Mouse (Mus musculus): ENCODE measurements around the gene Cyp2w1.

The Cyp2w1 gene

DNA sequence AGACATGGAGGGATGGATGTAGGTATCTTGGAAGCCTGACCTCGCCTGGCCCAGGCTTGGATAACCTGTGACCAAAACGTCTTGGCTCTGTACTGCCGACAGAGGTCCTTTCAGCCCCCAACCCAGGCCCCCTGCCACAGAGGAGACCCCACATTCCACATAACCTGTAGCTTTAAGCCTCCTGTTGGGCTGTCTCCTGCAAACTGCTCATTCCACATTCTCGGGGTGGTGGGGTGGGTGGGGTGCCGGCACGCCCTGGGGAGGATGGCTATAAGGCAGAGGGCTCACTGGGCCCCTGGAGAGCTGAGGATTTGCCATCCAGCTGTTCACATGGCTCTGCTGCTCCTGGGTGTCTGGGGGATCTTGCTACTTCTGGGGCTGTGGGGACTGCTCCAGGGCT is at the start of gene Cyp2w1:
TSS of gene Cyp2w1 (plus strand) at position 301 of the 400 bp plus-strand sequence.
- no peak for DNase-seq (ENCODE audit: low read depth)

DNA sequence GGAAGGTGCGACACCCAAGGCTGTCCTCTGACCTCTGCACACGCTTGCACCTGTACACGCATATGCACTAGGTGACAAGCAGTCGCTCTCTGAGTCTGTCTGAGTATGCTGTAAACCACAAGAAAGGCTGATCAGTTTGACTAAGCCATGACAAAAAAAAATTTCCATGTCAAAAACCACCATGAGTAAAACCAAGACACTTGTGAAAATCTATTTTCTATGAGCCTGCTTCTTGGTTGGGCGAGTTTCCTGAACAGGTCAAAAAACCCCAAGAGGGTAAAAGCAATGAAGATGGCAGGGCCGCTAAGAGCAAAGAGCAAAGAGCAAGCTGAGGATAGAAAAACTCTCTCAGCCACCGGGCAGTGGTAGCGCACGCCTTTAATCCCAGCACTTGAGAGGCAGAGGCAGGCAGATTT is 48.8 kb upstream of the Cyp2w1 start:
- peak; percentile 82 for DNase-seq (ENCODE audit: low read depth)

DNA sequence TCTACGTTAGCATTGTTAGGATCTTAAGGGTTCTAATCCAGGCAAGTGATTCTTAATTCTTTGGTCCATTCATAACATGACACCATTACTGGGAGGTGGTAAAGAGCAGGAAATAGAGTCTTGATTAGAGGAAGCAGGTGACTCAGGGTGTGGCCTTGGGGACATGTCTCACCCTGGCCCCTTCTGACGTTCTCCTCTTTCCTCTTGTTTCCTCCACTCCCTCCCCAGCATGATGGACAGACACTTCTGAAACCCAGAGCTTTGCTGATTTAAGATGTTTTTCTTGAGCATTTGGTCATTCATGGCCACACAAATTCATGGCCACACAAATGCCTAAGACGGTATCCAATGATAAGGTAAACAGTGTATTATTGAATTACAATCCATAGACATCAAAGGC is 42.5 kb upstream of the Cyp2w1 start:
- no peak for DNase-seq (ENCODE audit: low read depth)

GRCm38 (mm10) chr5:139310477-139310876 is 41.9 kb upstream of the Cyp2w1 start:
- no peak for DNase-seq (ENCODE audit: low read depth)

- DNase-seq (ENCODE audit: low read depth), result no peak
These were observed 40.6 kb upstream of the Cyp2w1 start for GRCm38 (mm10) chr5:139311822-139312221.

- no peak for DNase-seq (ENCODE audit: low read depth)
These were observed 38.9 kb upstream of the Cyp2w1 start for GRCm38 (mm10) chr5:139313536-139313935.

DNA sequence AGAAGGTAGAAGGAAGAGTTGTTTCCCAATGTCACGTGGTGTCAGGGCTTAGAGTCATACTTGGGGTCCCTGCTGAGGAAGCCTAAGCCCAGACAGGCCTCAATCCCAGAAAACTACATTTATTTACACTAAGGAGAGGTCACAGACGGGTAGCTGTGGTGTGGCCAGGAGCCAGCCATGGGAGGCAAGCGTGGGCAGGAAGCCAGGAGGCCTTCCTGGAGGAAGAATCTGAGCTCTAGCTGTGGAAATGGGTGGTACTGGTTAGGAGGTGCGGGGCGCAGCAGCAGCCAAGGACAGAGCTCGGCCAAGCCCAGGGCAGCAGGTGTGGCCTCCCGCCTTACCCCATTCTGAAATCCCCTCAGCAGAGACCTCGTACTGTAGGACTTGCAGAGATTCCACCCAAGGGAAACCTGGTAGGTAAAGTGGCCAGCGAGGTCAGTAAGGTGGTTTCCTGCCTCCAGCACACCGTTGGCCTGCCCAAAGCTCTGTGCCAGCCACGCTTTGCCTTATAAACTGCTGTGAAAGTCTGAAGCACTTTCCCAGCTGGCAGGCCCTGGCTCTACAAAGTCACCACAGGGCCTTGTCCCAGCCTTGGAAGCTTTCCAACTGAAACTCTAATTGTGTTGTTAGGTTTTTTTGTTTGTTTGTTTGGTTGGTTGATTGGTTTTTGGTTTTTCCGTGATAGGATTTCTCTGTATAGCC is 37.3 kb upstream of the Cyp2w1 start:
- no peak for DNase-seq (ENCODE audit: low read depth)

DNA sequence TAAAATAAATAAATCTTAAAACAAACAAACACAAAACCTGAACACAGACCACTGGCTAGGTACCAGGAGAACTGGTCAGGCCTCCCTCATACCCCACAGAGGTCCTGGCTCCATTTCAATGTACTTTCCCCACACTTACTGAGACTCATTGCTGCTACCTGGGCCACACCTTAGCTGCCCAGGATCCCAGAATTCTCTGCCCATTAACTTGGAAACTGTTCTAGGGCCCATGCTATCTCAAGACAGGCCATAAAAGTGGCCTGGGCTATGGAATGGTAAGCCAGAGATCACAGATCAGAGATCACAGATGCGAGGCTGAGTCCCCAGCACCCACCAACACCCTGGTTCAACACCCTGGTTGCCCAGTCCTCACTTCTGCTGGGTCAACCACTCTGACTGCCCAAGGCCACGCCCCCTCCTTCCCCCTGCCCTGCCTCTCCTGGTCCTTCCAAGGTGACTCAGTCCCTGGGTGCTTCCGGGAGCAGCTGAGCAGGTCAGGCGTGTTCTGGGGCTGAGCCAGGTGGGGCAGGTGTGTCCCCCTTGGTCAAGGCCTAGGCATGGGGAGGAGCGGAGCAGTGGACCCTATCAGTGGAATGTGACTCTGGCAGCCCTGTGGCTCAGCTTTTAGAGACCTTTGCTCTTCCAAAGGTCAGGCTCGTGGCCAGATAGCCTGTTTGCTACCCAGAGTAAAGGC is 35.3 kb upstream of the Cyp2w1 start:
- no peak for DNase-seq (ENCODE audit: low read depth)

- no peak for DNase-seq (ENCODE audit: low read depth)
These were observed 34.5 kb upstream of the Cyp2w1 start for GRCm38 (mm10) chr5:139317751-139318504.

DNA sequence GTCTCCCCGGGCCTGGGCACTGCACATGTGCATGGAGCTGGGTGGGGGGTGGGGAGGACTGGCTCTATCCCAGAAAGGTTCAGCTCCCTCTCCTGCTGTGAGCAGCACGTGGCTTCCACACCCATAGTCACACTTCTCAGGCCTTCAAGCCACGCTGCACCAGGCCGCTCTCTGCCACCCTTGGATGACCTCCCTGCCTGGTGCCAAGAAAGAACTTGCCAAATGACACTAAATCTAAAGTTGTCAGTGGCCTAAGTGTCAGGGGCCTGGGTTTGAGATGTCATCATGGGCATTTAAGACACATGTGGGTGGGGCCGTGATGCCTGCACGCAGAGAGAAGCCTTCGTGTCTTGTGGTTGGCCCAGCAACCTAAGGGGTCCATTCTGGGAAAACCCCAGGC is 32.0 kb upstream of the Cyp2w1 start:
- no peak for DNase-seq (ENCODE audit: low read depth)

DNA sequence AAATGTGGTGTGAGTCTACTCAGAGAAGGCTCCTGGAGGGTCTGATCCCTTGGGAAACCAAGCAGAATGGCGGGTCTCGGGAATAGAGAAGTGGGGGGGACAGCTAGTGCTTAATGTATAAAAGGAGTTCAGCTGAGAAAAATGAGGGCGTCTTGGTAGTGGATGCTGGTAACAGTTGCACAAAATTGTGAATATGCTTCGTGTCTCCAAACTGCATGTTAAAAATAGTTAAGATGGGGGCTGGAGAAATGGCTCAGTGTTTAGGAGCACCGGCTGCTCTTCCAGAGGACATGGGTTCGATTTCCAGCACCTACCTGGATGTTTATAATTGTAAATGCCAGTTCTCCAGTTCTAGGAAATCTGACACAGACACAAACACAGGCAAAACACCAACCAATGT is 31.1 kb upstream of the Cyp2w1 start:
- DNase-seq (ENCODE audit: low read depth), result no peak

DNA sequence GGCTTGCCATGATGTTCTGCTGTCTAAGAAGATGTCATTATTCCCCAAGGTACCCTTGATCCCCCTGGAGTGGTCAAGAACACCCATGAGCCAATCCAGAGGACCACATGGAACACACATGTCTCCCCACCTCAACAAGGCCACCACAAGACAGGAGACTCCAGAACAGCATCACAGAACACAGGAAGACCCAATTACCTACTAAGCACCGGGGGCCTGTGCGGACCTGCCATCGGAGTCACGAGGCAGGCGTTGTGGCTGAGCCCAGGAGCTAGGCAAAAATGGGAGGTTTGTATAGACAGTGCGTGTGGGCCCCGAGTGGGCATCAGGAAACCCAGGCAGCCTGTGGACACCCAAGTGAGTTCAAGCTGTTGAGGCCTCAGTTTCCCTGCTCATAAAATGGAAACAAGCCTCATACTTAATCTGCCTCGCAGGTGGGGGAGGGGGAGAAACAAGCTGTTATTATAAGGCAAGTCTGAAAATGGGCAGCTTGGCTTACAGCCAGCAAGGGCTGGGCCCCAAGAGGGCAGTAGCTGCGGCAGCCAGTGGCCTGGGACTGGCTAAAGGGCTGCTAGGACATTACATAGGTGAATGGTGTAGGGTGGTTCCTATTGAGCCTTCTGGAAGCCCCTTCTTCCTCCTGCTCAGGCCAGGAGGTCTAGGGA is 29.0 kb upstream of the Cyp2w1 start:
- no peak for DNase-seq (ENCODE audit: low read depth)

GRCm38 (mm10) chr5:139324045-139324491 is 28.3 kb upstream of the Cyp2w1 start:
- no peak for DNase-seq (ENCODE audit: low read depth)

- peak; percentile 64 for DNase-seq (ENCODE audit: low read depth)
These were observed 27.6 kb upstream of the Cyp2w1 start for GRCm38 (mm10) chr5:139324691-139325394.

GRCm38 (mm10) chr5:139325395-139325966 is 26.9 kb upstream of the Cyp2w1 start, which contains the start of gene Adap1:
TSS of gene Adap1 (minus strand) at chr5:139325622.
- peak; percentile 72 for DNase-seq (ENCODE audit: low read depth)

DNA sequence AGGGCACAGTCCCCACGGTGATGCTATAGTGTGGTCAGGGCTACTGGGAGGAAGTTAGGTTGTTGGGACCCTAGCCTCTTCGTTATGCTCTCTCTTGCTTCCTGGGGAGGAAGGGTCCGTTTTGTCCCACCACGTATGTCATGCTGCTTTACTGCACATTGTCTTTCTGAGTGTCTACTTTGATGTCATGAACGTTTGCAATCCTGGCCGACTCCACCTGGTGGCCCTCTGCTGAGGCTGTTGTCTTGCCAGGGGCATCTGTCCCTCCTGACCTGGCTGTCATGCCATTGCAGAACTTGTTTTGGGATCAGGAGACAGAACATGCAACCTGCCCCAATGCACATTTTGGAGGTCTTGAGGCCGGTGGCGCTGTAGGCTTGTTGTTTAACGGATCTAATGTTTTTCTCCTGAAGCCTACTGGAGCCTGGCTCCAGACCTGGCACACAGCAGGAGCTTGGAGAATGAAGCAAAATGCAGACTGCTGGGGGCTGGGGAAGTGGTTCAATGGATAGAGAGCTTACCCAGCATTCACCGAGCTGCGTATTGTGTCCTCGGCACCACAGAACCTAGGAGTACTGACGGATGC is 26.2 kb upstream of the Cyp2w1 start:
- DNase-seq (ENCODE audit: low read depth), result no peak

DNA sequence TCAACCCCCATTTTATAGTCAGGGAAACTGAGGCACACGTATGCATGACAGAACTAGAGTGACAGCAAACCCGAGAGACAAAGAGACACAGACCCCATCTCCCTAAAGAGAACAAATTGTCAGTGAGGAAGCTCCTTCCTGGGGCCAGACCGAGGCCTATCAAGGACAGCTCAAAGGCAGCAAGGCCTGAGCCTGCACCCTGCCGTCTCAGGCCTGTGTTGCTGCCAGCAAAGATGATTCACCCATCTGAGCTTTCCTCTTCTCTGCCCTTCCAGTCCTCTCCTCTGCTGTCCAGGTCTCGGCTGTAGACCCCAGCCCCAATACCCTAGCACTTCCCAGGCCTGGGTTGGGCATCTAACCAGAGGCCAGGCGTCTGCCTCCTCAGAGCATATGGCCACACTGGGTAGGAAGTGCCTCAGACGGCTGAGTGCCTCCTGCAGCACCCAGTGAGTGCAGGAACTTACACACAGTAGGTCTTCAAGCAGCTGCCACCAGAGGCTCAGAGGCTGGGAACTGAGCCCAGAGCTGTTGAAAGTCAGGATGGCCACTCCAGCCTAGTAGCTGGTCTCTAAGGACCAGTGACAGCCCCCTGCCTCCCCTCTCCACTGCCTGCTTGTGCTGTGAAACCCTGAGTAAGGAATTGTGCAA is 25.3 kb upstream of the Cyp2w1 start:
- no peak for DNase-seq (ENCODE audit: low read depth)

DNA sequence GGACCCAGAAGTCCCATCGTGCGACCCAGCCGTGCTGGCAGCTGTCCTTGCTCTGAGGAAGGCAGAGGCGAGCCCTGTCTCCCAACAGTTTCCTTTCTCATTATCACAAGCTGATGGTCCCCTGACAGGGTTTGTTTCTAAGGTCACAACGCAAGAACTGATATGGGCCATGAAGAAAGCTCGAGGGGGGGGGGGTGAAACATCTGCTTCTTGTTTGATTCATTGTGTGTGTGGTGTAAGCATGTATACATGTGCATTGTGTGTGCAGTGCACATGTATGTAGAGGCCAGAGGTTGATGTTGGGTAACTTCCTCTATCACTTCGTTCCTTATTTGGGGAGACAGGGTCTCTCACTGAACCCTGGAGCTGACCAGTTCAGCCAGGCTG is 24.8 kb upstream of the Cyp2w1 start:
- no peak for DNase-seq (ENCODE audit: low read depth)

DNA sequence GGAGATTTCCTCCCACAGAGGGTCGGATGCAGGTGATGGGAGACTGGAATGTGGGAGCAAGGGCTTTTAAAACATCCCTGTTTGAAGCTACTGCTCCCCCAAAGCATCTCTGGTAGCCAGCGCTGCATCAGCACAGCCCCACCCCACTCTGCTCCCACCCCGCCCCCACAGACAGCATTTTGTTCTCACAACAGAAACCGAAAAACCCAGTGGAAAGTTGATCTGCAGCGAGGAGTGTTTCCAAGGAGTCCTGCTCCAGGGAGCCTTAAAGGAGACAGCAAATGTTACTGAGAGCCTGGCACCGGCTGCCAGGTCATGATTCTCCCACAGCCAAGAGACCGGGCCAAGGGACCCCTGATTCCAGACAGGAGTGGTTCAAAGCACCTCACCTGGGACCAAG is 21.7 kb upstream of the Cyp2w1 start:
- no peak for DNase-seq (ENCODE audit: low read depth)

DNA sequence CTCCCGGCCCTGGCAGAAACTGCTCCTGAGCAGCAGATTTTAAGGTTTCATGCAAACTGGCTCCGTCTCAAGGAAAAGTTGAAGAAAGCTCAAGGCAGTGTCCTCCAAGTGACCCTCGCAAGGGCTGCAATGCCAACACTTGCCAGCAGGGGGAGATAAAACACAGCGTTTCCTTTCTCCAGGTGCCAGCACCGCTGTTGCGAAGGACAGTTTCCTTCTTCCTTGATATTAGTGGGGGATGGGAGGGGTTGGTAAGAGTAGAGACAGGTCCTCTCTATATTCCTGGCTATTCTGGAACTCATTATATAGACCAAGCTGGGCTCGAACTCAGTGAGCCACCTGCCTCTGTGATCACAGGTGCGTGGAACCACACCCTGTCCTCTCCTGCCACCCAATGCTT is 20.7 kb upstream of the Cyp2w1 start:
- peak; percentile 79 for DNase-seq (ENCODE audit: low read depth)

Data from naive thymus-derived CD4-positive, alpha-beta T cell, adult 2 months (primary cell).